Mouse (Mus musculus) small intestine, adult 2 months (tissue): ENCODE results near the gene Cage1.

ENCODE experiments used
- CTCF ChIP-seq: fragments of 200-500 bp; IDR thresholded peaks from 2 replicates; pipeline ENCODE4 v1.5.1; 2012; ENCODE audit warnings: low read depth, mild to moderate bottlenecking, control low read depth, inconsistent platforms, low read length, moderate library complexity, mixed read lengths; ENCODE audit not compliant: insufficient replicate concordance, insufficient read length; ENCODE audit errors: extremely low read depth
- POLR2A ChIP-seq: fragments of 200-500 bp; IDR thresholded peaks from 2 replicates; pipeline ENCODE4 v1.6.1; 2012; ENCODE audit warnings: low read depth, mild to moderate bottlenecking, control low read depth, inconsistent platforms, low read length, moderate library complexity

GRCm38 (mm10) chr13:37980346-37980745 is 56.5 kb downstream of the Cage1 start:
- TF ChIP-seq CTCF (no peak), POLR2A (no peak)
